Mouse (Mus musculus) thymus, adult 2 months (tissue): ENCODE measurements at regions not wholly inside any gene's neighbourhood (a gene's known extent, or its start where the extent isn't known, plus 50 kb on each side); places are given as distances from the start of the nearest gene placed in this dataset.

Source experiments
- DNase-seq: peaks from one replicate; pipeline ENCODE4 v3.0.0; 2021
- H3K27ac ChIP-seq: fragments of 200-500 bp; 2 replicates; pipeline ENCODE4 v1.5.1; 2012; ENCODE audit warnings: low read length, control low read depth; ENCODE audit not compliant: control insufficient read depth, insufficient read depth
- H3K27me3 ChIP-seq: fragments of 200-500 bp; 2 replicates; pipeline ENCODE4 v1.6.1; 2012; ENCODE audit warnings: mild to moderate bottlenecking, low read length, moderate library complexity, mixed read lengths; ENCODE audit not compliant: control insufficient read depth, insufficient read depth
- H3K36me3 ChIP-seq: fragments of 200-500 bp; 2 replicates; pipeline ENCODE4 v1.6.1; 2012; ENCODE audit warnings: mild to moderate bottlenecking, low read length, moderate library complexity; ENCODE audit not compliant: control insufficient read depth, insufficient read depth
- H3K4me1 ChIP-seq: fragments of 200-500 bp; replicated peaks from 2 replicates; pipeline ENCODE4 v1.6.1; 2012; ENCODE audit warnings: low read length; ENCODE audit not compliant: control insufficient read depth, insufficient read depth
- H3K4me3 ChIP-seq: fragments of 200-500 bp; 2 replicates; pipeline ENCODE4 v1.5.1; 2012; ENCODE audit warnings: mild to moderate bottlenecking, low read length, control low read depth, moderate library complexity; ENCODE audit not compliant: control insufficient read depth, insufficient read depth
- CTCF ChIP-seq: fragments of 200-500 bp; IDR thresholded peaks from 2 replicates; pipeline ENCODE4 v1.5.1; 2012; ENCODE audit warnings: mild to moderate bottlenecking, control low read depth, low read length, moderate library complexity, borderline replicate concordance; ENCODE audit not compliant: control insufficient read depth, poor library complexity, insufficient read depth; ENCODE audit errors: extremely low read depth
- POLR2A ChIP-seq: fragments of 200-500 bp; IDR thresholded peaks from 2 replicates; pipeline ENCODE4 v1.6.1; 2012; ENCODE audit warnings: mild to moderate bottlenecking, low read length, control low read depth, moderate library complexity; ENCODE audit not compliant: control insufficient read depth, poor library complexity, insufficient read depth; ENCODE audit errors: extremely low read depth
- WGBS: fragments of 180-500 bp; shearing (Covaris S2); methylation state at CpG from one replicate; pipeline ENCODE4 v1.1.7; 2018; 5-methylcytosine and 5-hydroxymethylcytosine counted together

DNA sequence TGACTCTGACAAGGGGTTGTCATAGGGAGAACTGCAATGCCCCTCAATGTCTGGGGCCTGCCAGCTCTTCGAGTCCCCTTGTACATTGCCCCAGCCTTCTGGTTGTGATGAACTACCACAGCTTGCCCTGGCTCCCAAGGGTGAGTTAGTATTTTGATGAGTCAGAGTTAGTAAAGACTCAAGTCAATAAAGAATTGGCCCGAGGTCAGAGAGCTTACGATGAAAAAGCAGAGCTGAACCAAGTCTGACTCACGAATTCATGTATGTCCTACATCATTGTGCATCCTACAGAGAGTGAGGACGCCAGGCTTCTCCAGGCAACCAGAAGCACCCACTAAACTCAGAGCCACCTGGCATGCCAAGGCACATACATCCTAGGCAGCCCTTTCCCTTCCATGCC, 60.2 kb upstream of the Gdnf start:
- H3K27me3 ChIP-seq = no peaks in the 10 kb centered on the region
- no peak for TF ChIP-seq CTCF
- TF ChIP-seq POLR2A = no peak
- no peak for DNase-seq
- no peaks in the 10 kb centered on the region for H3K4me1 ChIP-seq
- WGBS = 90% methylated on average over 5 of the region's 5 CpGs
- no peaks in the 10 kb centered on the region for H3K36me3 ChIP-seq
- H3K27ac ChIP-seq = no peak overlapping the region
- H3K4me3 ChIP-seq = no peak overlapping the region
